In the genomic region with DNA sequence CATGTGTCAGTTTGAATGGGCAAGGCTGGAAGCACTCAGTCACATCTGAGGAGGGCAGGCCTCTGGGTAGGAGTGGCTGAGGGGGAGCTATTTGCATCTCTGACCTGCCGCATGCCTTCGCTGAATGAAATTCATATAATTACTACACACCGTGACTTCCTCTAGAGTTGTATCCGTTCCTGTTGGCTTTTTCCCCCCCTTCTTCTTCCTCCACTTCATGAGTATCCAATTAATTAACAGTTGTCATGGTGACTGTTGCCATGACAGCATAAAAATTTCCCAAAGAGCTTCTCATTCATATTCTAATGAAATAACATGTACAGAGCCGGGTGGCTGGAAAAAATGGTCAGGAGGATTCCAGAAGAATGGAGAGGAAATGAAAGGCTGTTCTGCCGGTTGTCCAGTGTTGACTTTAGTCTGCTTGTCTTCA, we compare ENCODE assay signal across 10 mouse cellular contexts.
DNase-seq lines count a peak whose midpoint lies in the region; ATAC-seq lines count a peak whose summit lies in the region.
"Had no signal": no experiment of that assay in that cellular context is flagged by ENCODE, and none has a peak within 500 bp of the region (broad histone marks: within the 10 kb centered on the region; RNA-seq: fewer than 3 reads in every experiment).

No protein-coding gene starts in this region.

- peak; percentile 84 for ATAC-seq in hindbrain, embryonic 16.5 days
- no peak for ATAC-seq in megakaryocyte, adult 5-6 weeks (ENCODE audit: poor library complexity, severe bottlenecking)

- no peaks in the 10 kb centered on the region for H3K36me3 ChIP-seq in hindbrain, embryonic 16.5 days (ENCODE audit: control insufficient read depth, insufficient read depth, low read length)
- H3K36me3 ChIP-seq: heart, embryonic 15.5 days; liver, embryonic 15.5 days had no signal

- peak overlapping the region; percentile 25; the same call in 1 of the 2 replicates for H3K9ac ChIP-seq in hindbrain, embryonic 16.5 days (ENCODE audit: low read depth, low read length)
- H3K9ac ChIP-seq: heart, embryonic 15.5 days; liver, embryonic 15.5 days had no signal

- peaks cover 20% of the 10 kb centered on the region for H3K4me1 ChIP-seq in hindbrain, embryonic 16.5 days (ENCODE audit: control insufficient read depth, insufficient read depth, low read depth, low read length)
- H3K4me1 ChIP-seq: heart, embryonic 15.5 days; liver, embryonic 15.5 days had no signal

- DNase-seq in right cerebral cortex, adult 18-20 months: peak; percentile 76
- DNase-seq in right cerebral cortex, postnatal 25 days: no peak
- DNase-seq in left cerebral cortex, postnatal 4 days: peak; percentile 54
- DNase-seq in telencephalon, adult 2 months (ENCODE audit: low read depth, low spot score): peak; percentile 82
- no peak for DNase-seq in gastrocnemius, postnatal 25 days
- no peak for DNase-seq in T-cell, adult 2 months (ENCODE audit: low spot score)

- WGBS in hindbrain, embryonic 16.5 days: 20% methylated on average over 6 of the region's 6 CpGs

- no peaks in the 10 kb centered on the region for H3K9me3 ChIP-seq in hindbrain, embryonic 16.5 days (ENCODE audit: control insufficient read depth, low read length)
- H3K9me3 ChIP-seq: heart, embryonic 15.5 days; liver, embryonic 15.5 days had no signal

- no peaks in the 10 kb centered on the region for H3K27me3 ChIP-seq in hindbrain, embryonic 16.5 days (replicated peaks; ENCODE audit: control insufficient read depth, insufficient read depth, low read length)
- H3K27me3 ChIP-seq: liver, embryonic 15.5 days had no signal

- peak overlapping the region; percentile 69 for H3K27ac ChIP-seq in hindbrain, embryonic 16.5 days (ENCODE audit: low read depth, low read length)
- H3K27ac ChIP-seq: heart, embryonic 15.5 days; liver, embryonic 15.5 days had no signal

- H3K4me3 ChIP-seq in hindbrain, embryonic 16.5 days (ENCODE audit: low read length): no peak overlapping the region
- H3K4me3 ChIP-seq: heart, embryonic 15.5 days; liver, embryonic 15.5 days had no signal

- H3K4me2 ChIP-seq in hindbrain, embryonic 16.5 days (ENCODE audit: low read length): peak overlapping the region; percentile 25
- H3K4me2 ChIP-seq: heart, embryonic 15.5 days; liver, embryonic 15.5 days had no signal

- intact Hi-C loops in left cerebral cortex, postnatal 4 days (cut with DNase I): no loop called here

Comparison
In these comparisons a context has a peak if more than half of its experiments do, and no peak if none do; other contexts are left out.
1. DNase-seq: peak in right cerebral cortex, adult 18-20 months (single experiment), left cerebral cortex, postnatal 4 days (single experiment) and telencephalon, adult 2 months (single experiment); none in right cerebral cortex, postnatal 25 days (single experiment), gastrocnemius, postnatal 25 days (single experiment) and T-cell, adult 2 months (single experiment).